ENCODE assay signal across 1 mouse cellular context in the genomic region with DNA sequence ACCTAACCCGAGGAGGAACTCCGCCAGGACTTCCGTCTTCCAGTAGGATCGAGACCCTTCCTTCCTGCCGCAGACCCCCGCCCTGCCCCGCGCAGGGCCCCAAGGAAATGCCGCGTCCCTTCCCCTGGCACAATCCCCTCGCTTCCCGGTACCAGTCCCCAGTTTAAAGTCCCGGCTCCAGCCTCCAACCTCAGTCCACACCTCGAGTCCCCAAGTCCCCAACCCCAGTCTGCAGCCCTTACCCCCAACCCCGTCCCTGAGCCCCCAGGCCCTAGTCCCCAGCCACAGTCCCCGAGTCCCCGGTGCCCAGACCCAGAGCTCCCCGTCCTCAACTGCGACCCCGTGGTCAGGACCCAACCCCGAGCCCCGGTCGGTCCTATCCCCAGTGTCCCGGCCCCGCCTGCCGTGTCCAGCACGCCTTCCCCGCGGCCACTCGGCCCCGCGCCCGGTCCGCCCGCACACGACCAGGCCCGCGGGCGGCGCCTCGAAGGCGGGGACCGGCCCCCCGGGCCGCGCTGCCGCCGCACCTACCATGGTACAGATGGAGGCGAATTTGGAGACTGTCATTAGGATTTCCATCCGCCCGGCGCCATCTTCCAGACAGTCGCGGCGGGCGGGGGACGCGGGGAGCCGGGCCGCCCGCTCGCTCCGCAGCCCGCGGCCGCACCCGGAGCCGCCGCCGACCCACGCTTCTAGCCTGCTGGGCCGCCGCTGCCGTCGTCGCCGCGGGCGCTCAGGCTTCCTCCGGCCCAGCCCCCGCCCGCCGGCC.
TF ChIP-seq lines count a peak whose summit lies in the region.

No protein-coding gene starts in this region.

TF ChIP-seq in MEL, 35 proteins besides CTCF, POLR2A, EP300 and RAD21 (continued from another document):
- TF ChIP-seq NELFE (IDR thresholded peaks at IDR 0.05; ENCODE audit: low read depth, low read length) (peak; percentile 63; the same call in 1 of the 2 replicates), MXI1 (IDR thresholded peaks at IDR 0.05; ENCODE audit: low read depth, low read length) (peak; percentile 64)
